Mouse (Mus musculus) liver, embryonic 14.5 days (tissue): ENCODE data around the gene Nup153. TPM values are rescaled to one million over a fixed set of nuclear protein-coding genes. Genes with fewer than 3 reads are reported as not detected.

ENCODE experiments used
- ATAC-seq: fragments of 200-750 bp; cut with Nextera tagmentation; 2 replicates; pipeline ENCODE4 v1.8.0; 2017; ENCODE audit warnings: moderate number of reproducible peaks, mild to moderate bottlenecking, moderate library complexity; ENCODE audit not compliant: insufficient read depth
- DNase-seq, 3 experiments: peaks; one replicate each; pipeline ENCODE4 v3.0.0-alpha.2; 2012 to 2013; ENCODE audit warnings: low read depth in 3 of 3, low spot score in 3 of 3
- H3K27ac ChIP-seq: fragments of 300-500 bp; sonication (generic); 2 replicates; pipeline ENCODE4 v1.5.1; 2014; ENCODE audit warnings: moderate library complexity, mild to moderate bottlenecking, control low read depth, inconsistent platforms
- H3K27me3 ChIP-seq: fragments of 300-500 bp; sonication (generic); 2 replicates; pipeline ENCODE4 v1.6.1; 2014; ENCODE audit warnings: mild to moderate bottlenecking, low read length, moderate library complexity; ENCODE audit not compliant: control insufficient read depth, insufficient read depth
- H3K36me3 ChIP-seq: fragments of 300-500 bp; sonication (generic); replicated peaks from 2 replicates; pipeline ENCODE4 v1.6.1; 2014; ENCODE audit warnings: low read depth; ENCODE audit not compliant: control insufficient read depth, insufficient read depth
- H3K4me1 ChIP-seq, 2 experiments: fragments of 200-500 bp in 1 of 2; fragments of 300-500 bp in 1 of 2; sonication (generic) in 1 of 2; replicated peaks; 2 replicates each; pipeline ENCODE4 v1.6.1; 2012 to 2014; ENCODE audit warnings: antibody characterized with exemption in 1 of 2, inconsistent platforms in 1 of 2, low read length in 1 of 2; ENCODE audit not compliant: control insufficient read depth in 2 of 2, insufficient read depth in 2 of 2
- H3K4me2 ChIP-seq: fragments of 300-500 bp; sonication (generic); 2 replicates; pipeline ENCODE4 v1.6.1; 2014; ENCODE audit warnings: low read depth, mild to moderate bottlenecking, control low read depth, moderate library complexity
- H3K4me3 ChIP-seq, 2 experiments: fragments of 200-500 bp in 1 of 2; fragments of 300-500 bp in 1 of 2; sonication (generic) in 1 of 2; 2 replicates each; pipeline ENCODE4 v1.5.1; 2012 to 2014; ENCODE audit warnings: low read depth in 2 of 2, low read length in 2 of 2, mild to moderate bottlenecking in 2 of 2, control low read depth in 1 of 2, inconsistent platforms in 1 of 2, moderate library complexity in 1 of 2; ENCODE audit not compliant: insufficient read depth in 1 of 2
- H3K9ac ChIP-seq: fragments of 300-500 bp; sonication (generic); replicated peaks from 2 replicates; pipeline ENCODE4 v1.6.1; 2014; ENCODE audit warnings: mild to moderate bottlenecking, control low read depth, moderate library complexity
- H3K9me3 ChIP-seq: fragments of 300-500 bp; sonication (generic); 2 replicates; pipeline ENCODE4 v1.6.1; 2016; ENCODE audit warnings: low read length, mixed read lengths; ENCODE audit not compliant: control insufficient read depth
- CTCF ChIP-seq: IDR thresholded peaks from 2 replicates; pipeline ENCODE4 v1.5.1; 2016; ENCODE audit warnings: antibody characterized with exemption, low read depth, control low read depth
- EP300 ChIP-seq: IDR thresholded peaks from 2 replicates; pipeline ENCODE4 v1.6.1; 2016; ENCODE audit warnings: antibody characterized with exemption, low read depth
- WGBS: fragments of 180-500 bp; shearing (Covaris S2); extraction: QIAGEN DNeasy Blood & Tissue Kit; methylation state at CpG from one replicate; pipeline ENCODE4 v1.1.7; 2014; ENCODE audit not compliant: insufficient replicate concordance; 5-methylcytosine and 5-hydroxymethylcytosine counted together
- polyA plus RNA-seq, 2 experiments: library from polyadenylated mRNA; depleted of rRNA in 1 of 2; stranded (reverse) in 1 of 2; unstranded in 1 of 2; fragments of >200 nt; fragmentation: Nextera tagmentation in 1 of 2; extraction: Ambion mirVana in 1 of 2; gene quantifications; 2 replicates each; pipeline versions ENCODE4 v1.2.1 to v1.2.3; 2012 to 2014

The Nup153 gene
- polyA plus RNA-seq, 2 experiments = 21.6 to 37.9 TPM

DNA sequence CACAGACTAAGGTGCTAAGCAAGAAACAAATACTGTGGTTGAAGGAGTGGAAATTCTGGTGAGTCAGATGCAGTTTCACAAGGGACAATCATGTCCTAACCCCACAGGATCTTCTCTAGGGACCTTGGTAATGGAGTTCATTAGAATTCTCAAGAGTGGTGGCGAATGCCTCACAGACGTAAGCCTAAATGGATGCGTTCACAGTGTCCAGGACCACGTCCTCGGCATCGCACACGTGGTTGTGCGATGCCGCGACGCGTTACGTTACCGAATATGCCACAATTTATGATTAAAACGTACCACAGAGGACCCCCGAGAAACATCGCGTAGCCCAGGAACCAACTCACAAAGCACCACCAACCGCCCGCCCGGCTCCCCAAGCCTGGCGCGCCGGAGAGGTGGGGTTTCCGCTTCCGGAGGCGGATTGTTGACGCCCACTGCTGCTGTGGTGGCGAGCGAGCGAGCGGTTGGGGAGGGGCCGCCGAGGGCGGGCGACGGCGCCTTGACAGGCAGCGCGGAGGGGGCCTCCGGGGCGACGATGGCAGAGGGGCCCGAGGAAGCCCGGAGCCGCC, 58.6 kb downstream of the Nup153 start, which contains the start of gene Fam8a1:
TSS of gene Fam8a1 (plus strand) at position 475 of the 572 bp plus-strand sequence.
- Histone ChIP-seq H3K27ac (peak within 1 kb of the TSS; percentile 53), H3K27me3 (no peaks in the 10 kb centered on the region), H3K4me2 (peak within 1 kb of the TSS; percentile 86), H3K36me3 (peaks cover 21% of the 10 kb centered on the region), H3K4me1 (peaks cover 7 to 8% of the 10 kb centered on the region in 2 experiments), H3K9me3 (no peaks in the 10 kb centered on the region), H3K9ac (peak within 1 kb of the TSS; percentile 71), H3K4me3 (peak within 1 kb of the TSS; percentile 66 to 98)
- DNase-seq (peak; percentile 76 to 81 (median 77)), ATAC-seq (peak; percentile 93)
- 2% methylated on average over 43 of the region's 46 CpGs for WGBS
- no peak for TF ChIP-seq CTCF
- TF ChIP-seq EP300 = no peak; the same call in 1 of the 2 replicates

- TF ChIP-seq CTCF (peak; percentile 46), EP300 (no peak)
- no peaks in the 10 kb centered on the region for H3K9me3 ChIP-seq
These were observed 64.2 kb downstream of the Nup153 start for GRCm38 (mm10) chr13:46663461-46663964.

DNA sequence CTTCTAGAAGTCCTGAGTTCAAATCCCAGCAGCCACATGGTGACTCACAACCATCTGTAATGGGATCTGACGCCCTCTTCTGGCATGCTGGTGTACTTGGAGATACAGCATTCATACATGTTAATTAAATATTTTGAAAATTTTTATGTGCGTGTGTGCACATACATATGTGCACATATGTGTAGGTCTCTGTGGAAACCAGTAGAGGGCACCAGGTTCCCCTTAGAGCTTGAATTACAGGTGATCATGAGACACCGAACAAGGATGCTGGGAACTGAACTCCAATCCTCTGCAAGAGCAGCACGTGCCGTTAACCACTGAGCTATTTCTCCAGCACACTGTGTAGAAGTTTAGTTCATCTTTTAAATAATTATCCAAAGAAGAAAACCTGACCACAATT, 68.5 kb downstream of the Nup153 start:
- Histone ChIP-seq H3K36me3 (no peaks in the 10 kb centered on the region), H3K27me3 (no peaks in the 10 kb centered on the region), H3K4me3 (no peak overlapping the region), H3K4me1 (no peaks in the 10 kb centered on the region), H3K4me2 (no peak overlapping the region), H3K27ac (no peak overlapping the region), H3K9ac (no peak overlapping the region), H3K9me3 (no peaks in the 10 kb centered on the region)
- TF ChIP-seq EP300 (no peak), CTCF (peak; percentile 50)
- 69% methylated on average over 5 of the region's 5 CpGs for WGBS
- ATAC-seq (no peak), DNase-seq (no peak)

More at GRCm38 (mm10) chr13:46663461-46663964, 64.2 kb downstream of the Nup153 start:
- no peak overlapping the region for H3K4me3 ChIP-seq
- ATAC-seq = no peak
- no peaks in the 10 kb centered on the region for H3K36me3 ChIP-seq
- no peak overlapping the region for H3K27ac ChIP-seq
- H3K9ac ChIP-seq = no peak overlapping the region
- 29% methylated on average over 4 of the region's 4 CpGs for WGBS
- no peak for DNase-seq
- H3K27me3 ChIP-seq = no peaks in the 10 kb centered on the region
- H3K4me1 ChIP-seq = peaks cover 0 to under 1% of the 10 kb centered on the region in 2 experiments; a peak in 1 of 4 replicates
- H3K4me2 ChIP-seq = no peak overlapping the region

GRCm38 (mm10) chr13:46654566-46654965, 73.2 kb downstream of the Nup153 start:
- TF ChIP-seq CTCF (no peak), EP300 (no peak)
- Histone ChIP-seq H3K27me3 (no peaks in the 10 kb centered on the region), H3K4me2 (no peak overlapping the region), H3K36me3 (no peaks in the 10 kb centered on the region), H3K4me3 (no peak overlapping the region), H3K27ac (no peak overlapping the region), H3K4me1 (no peaks in the 10 kb centered on the region), H3K9me3 (no peaks in the 10 kb centered on the region), H3K9ac (no peak overlapping the region)
- no peak for DNase-seq
- WGBS = 66% methylated on average over 5 of the region's 5 CpGs
- no peak for ATAC-seq

DNA sequence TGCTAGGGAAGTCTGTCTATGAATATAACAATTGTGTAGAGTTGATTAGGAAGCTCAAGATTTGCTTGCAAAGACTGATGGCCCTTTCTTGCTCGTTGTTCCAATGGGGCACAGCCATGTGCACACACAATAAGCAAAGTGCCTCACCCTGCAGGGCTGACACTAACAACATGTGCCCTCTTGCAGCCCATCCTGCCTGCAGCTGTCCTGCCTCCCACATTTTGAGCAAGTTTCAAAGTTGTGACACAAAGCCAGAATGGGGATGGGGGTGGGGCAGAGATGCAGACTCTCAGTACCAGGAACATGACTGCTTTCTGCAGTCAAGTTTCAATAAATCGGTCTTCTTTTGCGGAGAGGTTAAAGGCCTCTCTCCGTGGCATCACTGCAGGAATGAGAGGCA, 74.1 kb downstream of the Nup153 start:
- Histone ChIP-seq H3K27ac (no peak overlapping the region), H3K36me3 (no peaks in the 10 kb centered on the region), H3K9me3 (no peaks in the 10 kb centered on the region), H3K4me2 (no peak overlapping the region), H3K4me3 (no peak overlapping the region), H3K4me1 (no peaks in the 10 kb centered on the region), H3K9ac (no peak overlapping the region), H3K27me3 (no peaks in the 10 kb centered on the region)
- DNase-seq = no peak
- TF ChIP-seq EP300 = no peak
- TF ChIP-seq CTCF = no peak
- WGBS = 76% methylated on average over 4 of the region's 4 CpGs
- no peak for ATAC-seq
